Mouse (Mus musculus) right cerebral cortex, postnatal 10 days (tissue): ENCODE results near the gene Ovca2.

Experiments used
- DNase-seq, 2 experiments: peaks; one replicate each; pipeline ENCODE4 v3.0.0; 2021; ENCODE audit warnings: low spot score in 2 of 2

The Ovca2 gene

GRCm38 (mm10) chr11:75178672-75179208, at the start of gene Ovca2:
Gene Ovca2, minus strand, starts transcription at chr11:75178835.
- peak; percentile 94 for DNase-seq

- DNase-seq, result no peak
Measured at GRCm38 (mm10) chr11:75227632-75228031, 49.0 kb upstream of the Ovca2 start.

- DNase-seq, result no peak
Measured at GRCm38 (mm10) chr11:75224835-75225234, 46.2 kb upstream of the Ovca2 start.

- no peak for DNase-seq
Measured at GRCm38 (mm10) chr11:75224062-75224461, 45.4 kb upstream of the Ovca2 start.

- no peak for DNase-seq
Measured at GRCm38 (mm10) chr11:75220517-75221145, 42.0 kb upstream of the Ovca2 start.

GRCm38 (mm10) chr11:75220115-75220514, 41.5 kb upstream of the Ovca2 start:
- DNase-seq, result peak; percentile 76 to 77

GRCm38 (mm10) chr11:75214081-75214950, 35.7 kb upstream of the Ovca2 start:
- DNase-seq, result no peak

- peak; percentile 58 to 61 for DNase-seq
Measured at GRCm38 (mm10) chr11:75213372-75214080, 34.9 kb upstream of the Ovca2 start.

GRCm38 (mm10) chr11:75212876-75213275, 34.2 kb upstream of the Ovca2 start:
- no peak for DNase-seq

- peak; percentile 70 to 77 for DNase-seq
Measured at GRCm38 (mm10) chr11:75212031-75212667, 33.5 kb upstream of the Ovca2 start.

GRCm38 (mm10) chr11:75210755-75211154, 32.1 kb upstream of the Ovca2 start:
- no peak for DNase-seq

GRCm38 (mm10) chr11:75210093-75210492, 31.5 kb upstream of the Ovca2 start:
- no peak for DNase-seq

GRCm38 (mm10) chr11:75209363-75209762, 30.7 kb upstream of the Ovca2 start:
- peak in 1 of 2 experiments; percentile 57 for DNase-seq

GRCm38 (mm10) chr11:75206347-75206746, 27.7 kb upstream of the Ovca2 start:
- no peak for DNase-seq

GRCm38 (mm10) chr11:75204472-75204871, 25.8 kb upstream of the Ovca2 start:
- DNase-seq, result no peak

- no peak for DNase-seq
Measured at GRCm38 (mm10) chr11:75203926-75204325, 25.3 kb upstream of the Ovca2 start.

- no peak for DNase-seq
Measured at GRCm38 (mm10) chr11:75201721-75202120, 23.1 kb upstream of the Ovca2 start.

- no peak for DNase-seq
Measured at GRCm38 (mm10) chr11:75200935-75201334, 22.3 kb upstream of the Ovca2 start.

- no peak for DNase-seq
Measured at GRCm38 (mm10) chr11:75199951-75200350, 21.3 kb upstream of the Ovca2 start.

- DNase-seq, result no peak
Measured at GRCm38 (mm10) chr11:75198792-75199191, 20.2 kb upstream of the Ovca2 start.

- DNase-seq, result no peak
Measured at GRCm38 (mm10) chr11:75197956-75198355, 19.3 kb upstream of the Ovca2 start.

GRCm38 (mm10) chr11:75196131-75196530, 17.5 kb upstream of the Ovca2 start:
- DNase-seq, result no peak
